In genomic region chr14:87141777-87142176, GRCm38 (mm10) we compare ENCODE assay signal across 8 mouse cellular contexts. TPM values are rescaled to one million over a fixed set of nuclear protein-coding genes. Genes with fewer than 3 reads are reported as not detected.
DNase-seq lines count a peak whose midpoint lies in the region; ATAC-seq and TF ChIP-seq lines count a peak whose summit lies in the region.

No protein-coding gene starts in this region.

- H3K4me1 ChIP-seq in heart, adult 2 months (ENCODE audit: control insufficient read depth, insufficient read depth, low read length) = no peaks in the 10 kb centered on the region
- H3K4me1 ChIP-seq in forebrain, embryonic 12.5 days = peaks cover 18% of the 10 kb centered on the region; the same call in 1 of the 2 replicates
- H3K4me1 ChIP-seq in midbrain, embryonic 12.5 days = peaks cover 9% of the 10 kb centered on the region

- no peak overlapping the region for H3K9ac ChIP-seq in heart, adult 2 months (ENCODE audit: low read depth, low read length)
- H3K9ac ChIP-seq in forebrain, embryonic 12.5 days = no peak overlapping the region
- no peak overlapping the region for H3K9ac ChIP-seq in midbrain, embryonic 12.5 days (replicated peaks)

- no peak for TF ChIP-seq CTCF in heart, adult 2 months (IDR thresholded peaks at IDR 0.05)

- no peaks in the 10 kb centered on the region for H3K9me3 ChIP-seq in forebrain, embryonic 12.5 days
- no peaks in the 10 kb centered on the region for H3K9me3 ChIP-seq in midbrain, embryonic 12.5 days

- no peak for TF ChIP-seq EP300 in heart, adult 2 months (IDR thresholded peaks at IDR 0.05; ENCODE audit: insufficient read depth, low read depth, low read length)

- H3K27ac ChIP-seq in heart, adult 2 months = no peak overlapping the region
- no peak overlapping the region for H3K27ac ChIP-seq in forebrain, embryonic 12.5 days
- no peak overlapping the region for H3K27ac ChIP-seq in midbrain, embryonic 12.5 days (replicated peaks)

- TF ChIP-seq POLR2A in heart, adult 2 months (IDR thresholded peaks at IDR 0.05; ENCODE audit: insufficient read depth, low read depth, low read length) = no peak

- ATAC-seq in forebrain, embryonic 12.5 days (ENCODE audit: low FRiP score) = no peak; the same call in 1 of the 2 replicates
- 0 out of 2 replicates have a peak, but pooled peaks have one; percentile 1 for ATAC-seq in midbrain, embryonic 12.5 days (ENCODE audit: low FRiP score, low read depth)
- no peak for ATAC-seq in CD4-positive, CD25-positive, alpha-beta regulatory T cell, adult 4 months

- intact Hi-C loops in heart, adult 2 months (cut with DNase I) = no loop called here
- intact Hi-C loops in heart, postnatal 36 days (cut with DNase I) = loop anchor here (5.0 kb wide), 1 partner anchor 276 kb away; the partner anchor contains the start of gene Tdrd3
- intact Hi-C loops in left cerebral cortex, postnatal 4 days (cut with DNase I) = no loop called here

- peak overlapping the region; percentile 80 for H3K4me3 ChIP-seq in heart, adult 2 months
- no peak overlapping the region for H3K4me3 ChIP-seq in forebrain, embryonic 12.5 days (replicated peaks)
- no peak overlapping the region; the same call in 1 of the 2 replicates for H3K4me3 ChIP-seq in midbrain, embryonic 12.5 days

- no peaks in the 10 kb centered on the region for H3K79me2 ChIP-seq in heart, adult 2 months (replicated peaks; ENCODE audit: control insufficient read depth, insufficient read depth, low read length)

- 69% methylated on average over 11 of the region's 11 CpGs for WGBS in heart, adult 2 months
- 85% methylated on average over 11 of the region's 11 CpGs for WGBS in forebrain, embryonic 12.5 days
- WGBS in large intestine, adult 2 months = 35% methylated on average over 11 of the region's 11 CpGs
- WGBS in midbrain, embryonic 12.5 days = 84% methylated on average over 11 of the region's 11 CpGs

- peak overlapping the region; percentile 75 for H3K4me2 ChIP-seq in forebrain, embryonic 12.5 days
- peak overlapping the region; percentile 87 for H3K4me2 ChIP-seq in midbrain, embryonic 12.5 days (replicated peaks)

- H3K36me3 ChIP-seq in heart, adult 2 months (ENCODE audit: control insufficient read depth, insufficient read depth, low read length) = no peaks in the 10 kb centered on the region
- H3K36me3 ChIP-seq in forebrain, embryonic 12.5 days (replicated peaks) = no peaks in the 10 kb centered on the region; the same call in 1 of the 2 replicates
- no peaks in the 10 kb centered on the region for H3K36me3 ChIP-seq in midbrain, embryonic 12.5 days

- no peaks in the 10 kb centered on the region for H3K27me3 ChIP-seq in heart, adult 2 months (ENCODE audit: control insufficient read depth, insufficient read depth, low read length)
- no peaks in the 10 kb centered on the region for H3K27me3 ChIP-seq in forebrain, embryonic 12.5 days
- no peaks in the 10 kb centered on the region for H3K27me3 ChIP-seq in midbrain, embryonic 12.5 days

- DNase-seq in heart, adult 2 months = no peak
- DNase-seq in heart, postnatal 36 days = no peak
- peak; percentile 62 for DNase-seq in large intestine, adult 2 months (ENCODE audit: low read depth, low spot score)
- DNase-seq in cerebellum, postnatal 4 days (ENCODE audit: low spot score in 2 of 2) = no peak
- no peak for DNase-seq in left cerebral cortex, postnatal 4 days

RNA-seq across cellular contexts. Expression of gene Diaph3, which starts 0.7 kb away (rescaled TPM):
- 1 to 10 TPM in 1 of 2 experiments, under 1 TPM in 1; 0.70 to 4.6 TPM for total RNA-seq in heart, adult 2 months (2021)
- 0.21 and 0.41 TPM in 2 replicates for polyA plus RNA-seq in heart, adult 2 months (2012; rRNA removed)
- total RNA-seq in heart, postnatal 36 days (2021) = 1 to 10 TPM in 1 of 2 experiments, under 1 TPM in 1; 0.76 to 1.4 TPM
- polyA plus RNA-seq in forebrain, embryonic 12.5 days (2016; fragmentation: Nextera tagmentation; extraction: Ambion mirVana) = 11.8 and 15.4 TPM in 2 replicates
- polyA plus RNA-seq in large intestine, adult 2 months (2012; rRNA removed) = 0.57 and 0.92 TPM in 2 replicates
- 7.4 and 10.2 TPM in 2 replicates for polyA plus RNA-seq in midbrain, embryonic 12.5 days (2016; fragmentation: Nextera tagmentation; extraction: Ambion mirVana)
- 1 to 10 TPM; 4.2 to 4.3 TPM for polyA plus RNA-seq in CD4-positive, CD25-positive, alpha-beta regulatory T cell, adult 4 months (2017; shearing (Covaris generic))
- total RNA-seq in left cerebral cortex, postnatal 4 days (2021) = 1 to 10 TPM; 7.0 to 7.4 TPM
